Mouse (Mus musculus) embryonic facial prominence, embryonic 11.5 days (tissue): ENCODE measurements around the gene Gpr146. TPM values are rescaled to one million over a fixed set of nuclear protein-coding genes. Genes with fewer than 3 reads are reported as not detected.

Experiments used
- ATAC-seq: fragments of 200-750 bp; cut with Nextera tagmentation; replicated peaks from 2 replicates; pipeline ENCODE4 v1.8.0; 2017; ENCODE audit warnings: low read depth; ENCODE audit not compliant: insufficient number of reproducible peaks, low FRiP score, low TSS enrichment
- DNase-seq: peaks from one replicate; pipeline ENCODE4 v3.0.0-alpha.2; 2015; ENCODE audit warnings: low spot score
- H3K27ac ChIP-seq: fragments of 300-500 bp; sonication (generic); replicated peaks from 2 replicates; pipeline ENCODE4 v1.5.1; 2014; ENCODE audit warnings: mild to moderate bottlenecking, low read depth, low read length, control low read depth
- H3K27me3 ChIP-seq: fragments of 300-500 bp; sonication (generic); 2 replicates; pipeline ENCODE4 v1.6.1; 2014; ENCODE audit warnings: mild to moderate bottlenecking, low read length, moderate library complexity, mixed read lengths; ENCODE audit not compliant: control insufficient read depth, insufficient read depth
- H3K36me3 ChIP-seq: fragments of 300-500 bp; sonication (generic); replicated peaks from 2 replicates; pipeline ENCODE4 v1.6.1; 2014; ENCODE audit warnings: low read depth, mild to moderate bottlenecking, low read length, moderate library complexity, mixed read lengths; ENCODE audit not compliant: control insufficient read depth, insufficient read depth
- H3K4me1 ChIP-seq: fragments of 300-500 bp; sonication (generic); 2 replicates; pipeline ENCODE4 v1.6.1; 2014; ENCODE audit warnings: low read length, mixed read lengths; ENCODE audit not compliant: control insufficient read depth, insufficient read depth
- H3K4me2 ChIP-seq: fragments of 300-500 bp; sonication (generic); 2 replicates; pipeline ENCODE4 v1.6.1; 2014; ENCODE audit warnings: low read depth, mild to moderate bottlenecking, control low read depth, low read length, moderate library complexity
- H3K4me3 ChIP-seq: fragments of 300-500 bp; sonication (generic); 2 replicates; pipeline ENCODE4 v1.5.1; 2014; ENCODE audit warnings: low read depth, low read length, control low read depth
- H3K9ac ChIP-seq: fragments of 300-500 bp; sonication (generic); replicated peaks from 2 replicates; pipeline ENCODE4 v1.6.1; 2014; ENCODE audit warnings: mild to moderate bottlenecking, control low read depth, low read length
- H3K9me3 ChIP-seq: fragments of 300-500 bp; sonication (generic); replicated peaks from 2 replicates; pipeline ENCODE4 v1.6.1; 2016; ENCODE audit warnings: mild to moderate bottlenecking, low read length, inconsistent platforms, mixed read lengths; ENCODE audit not compliant: control insufficient read depth
- WGBS: fragments of 180-500 bp; shearing (Covaris S2); extraction: QIAGEN DNeasy Blood & Tissue Kit; methylation state at CpG from one replicate; pipeline ENCODE4 v1.1.7; 2014; 5-methylcytosine and 5-hydroxymethylcytosine counted together
- polyA plus RNA-seq: library from polyadenylated mRNA; unstranded; fragments of >200 nt; fragmentation: Nextera tagmentation; extraction: Ambion mirVana; gene quantifications from 2 replicates; pipeline ENCODE4 v1.2.1, GENCODE M21; 2014

Gene Gpr146
- polyA plus RNA-seq, 1 experiment from 2014 or later = 1.7 TPM

GRCm38 (mm10) chr5:139392219-139393196 is 15.0 kb downstream of the Gpr146 start:
- H3K4me2 ChIP-seq = no peak overlapping the region
- ATAC-seq (no peak), DNase-seq (no peak)
- H3K27ac ChIP-seq = no peak overlapping the region
- H3K9me3 ChIP-seq = no peaks in the 10 kb centered on the region
- H3K27me3 ChIP-seq = no peaks in the 10 kb centered on the region
- H3K36me3 ChIP-seq = no peaks in the 10 kb centered on the region
- peaks cover 2% of the 10 kb centered on the region; the same call in 1 of the 2 replicates for H3K4me1 ChIP-seq
- H3K4me3 ChIP-seq = no peak overlapping the region
- 92% methylated on average over 37 of the region's 37 CpGs for WGBS
- no peak overlapping the region for H3K9ac ChIP-seq

GRCm38 (mm10) chr5:139393197-139393588 is 15.7 kb downstream of the Gpr146 start:
- Histone ChIP-seq H3K4me3 (no peak overlapping the region), H3K36me3 (no peaks in the 10 kb centered on the region), H3K4me2 (no peak overlapping the region), H3K27ac (no peak overlapping the region), H3K9me3 (no peaks in the 10 kb centered on the region), H3K9ac (no peak overlapping the region), H3K4me1 (peaks cover 2% of the 10 kb centered on the region; the same call in 1 of the 2 replicates), H3K27me3 (no peaks in the 10 kb centered on the region)
- WGBS = 88% methylated on average over 16 of the region's 16 CpGs
- DNase-seq (no peak), ATAC-seq (no peak)

- Histone ChIP-seq H3K9ac (no peak overlapping the region), H3K9me3 (no peaks in the 10 kb centered on the region), H3K27me3 (no peaks in the 10 kb centered on the region), H3K4me3 (no peak overlapping the region), H3K36me3 (no peaks in the 10 kb centered on the region), H3K27ac (no peak overlapping the region), H3K4me1 (peaks cover 2% of the 10 kb centered on the region; the same call in 1 of the 2 replicates), H3K4me2 (no peak overlapping the region)
- DNase-seq (no peak), ATAC-seq (no peak)
- WGBS = 64% methylated on average over 7 of the region's 7 CpGs
These were observed 16.9 kb downstream of the Gpr146 start for GRCm38 (mm10) chr5:139394399-139394798.

GRCm38 (mm10) chr5:139395528-139395927 is 18.0 kb downstream of the Gpr146 start:
- Histone ChIP-seq H3K27me3 (no peaks in the 10 kb centered on the region), H3K4me2 (no peak overlapping the region), H3K4me1 (no peaks in the 10 kb centered on the region), H3K9ac (no peak overlapping the region), H3K9me3 (no peaks in the 10 kb centered on the region), H3K36me3 (no peaks in the 10 kb centered on the region), H3K27ac (no peak overlapping the region), H3K4me3 (no peak overlapping the region)
- ATAC-seq = no peak
- 90% methylated on average over 4 of the region's 4 CpGs for WGBS
- DNase-seq = no peak

- Histone ChIP-seq H3K9me3 (no peaks in the 10 kb centered on the region), H3K9ac (no peak overlapping the region), H3K4me2 (no peak overlapping the region), H3K27me3 (no peaks in the 10 kb centered on the region), H3K4me3 (no peak overlapping the region), H3K27ac (no peak overlapping the region), H3K4me1 (no peaks in the 10 kb centered on the region), H3K36me3 (no peaks in the 10 kb centered on the region)
- WGBS = 93% methylated on average over 4 of the region's 4 CpGs
- ATAC-seq (no peak), DNase-seq (no peak)
These were observed 19.9 kb downstream of the Gpr146 start for GRCm38 (mm10) chr5:139397359-139397916.

- ATAC-seq = peak; percentile 36; the same call in 1 of the 2 replicates
- H3K27ac ChIP-seq = no peak overlapping the region
These were observed 20.7 kb downstream of the Gpr146 start for GRCm38 (mm10) chr5:139397959-139398753.

GRCm38 (mm10) chr5:139398786-139399185 is 21.3 kb downstream of the Gpr146 start:
- no peak for DNase-seq
- WGBS = 87% methylated on average over 5 of the region's 5 CpGs
- no peak overlapping the region for H3K4me2 ChIP-seq
- no peaks in the 10 kb centered on the region for H3K36me3 ChIP-seq
- H3K27ac ChIP-seq = no peak overlapping the region
- no peaks in the 10 kb centered on the region for H3K4me1 ChIP-seq
- no peak overlapping the region for H3K4me3 ChIP-seq
- no peaks in the 10 kb centered on the region for H3K27me3 ChIP-seq
- H3K9ac ChIP-seq = no peak overlapping the region
- H3K9me3 ChIP-seq = no peaks in the 10 kb centered on the region
- ATAC-seq = no peak

More at GRCm38 (mm10) chr5:139397959-139398753, 20.7 kb downstream of the Gpr146 start:
- H3K36me3 ChIP-seq = no peaks in the 10 kb centered on the region
- H3K4me3 ChIP-seq = no peak overlapping the region
- H3K9ac ChIP-seq = no peak overlapping the region
- 42% methylated on average over 5 of the region's 5 CpGs for WGBS
- no peaks in the 10 kb centered on the region for H3K9me3 ChIP-seq
- DNase-seq = peak; percentile 83
- H3K4me2 ChIP-seq = no peak overlapping the region
- no peaks in the 10 kb centered on the region for H3K27me3 ChIP-seq
- H3K4me1 ChIP-seq = no peaks in the 10 kb centered on the region
